Mouse (Mus musculus) brain, embryonic 14.5 days (tissue): ENCODE results near the gene Cd96.

Source experiments
- CTCF ChIP-seq: fragments of 200-500 bp; IDR thresholded peaks from 2 replicates; pipeline ENCODE4 v1.5.1; 2012; ENCODE audit warnings: inconsistent platforms, mild to moderate bottlenecking, moderate library complexity, borderline replicate concordance; ENCODE audit not compliant: insufficient read depth, insufficient read length; ENCODE audit errors: extremely low read depth
- POLR2A ChIP-seq: fragments of 200-500 bp; IDR thresholded peaks from 2 replicates; pipeline ENCODE4 v1.6.1; 2012; ENCODE audit warnings: mild to moderate bottlenecking, inconsistent platforms, borderline replicate concordance; ENCODE audit not compliant: poor library complexity, insufficient read depth, insufficient read length, severe bottlenecking; ENCODE audit errors: extremely low read depth

- TF ChIP-seq POLR2A (no peak), CTCF (no peak)
Observed at GRCm38 (mm10) chr16:46120020-46120419, at the start of gene Cd96.
